Mouse (Mus musculus): ENCODE results near the gene Cabp2. TPM values are rescaled to one million over a fixed set of nuclear protein-coding genes. Genes with fewer than 3 reads are reported as not detected.

Gene Cabp2
- total and polyA plus RNA-seq, 2 experiments, result 0.27 to 0.37 TPM

- no peaks in the 10 kb centered on the region for H3K36me3 ChIP-seq (ENCODE audit: control insufficient read depth, insufficient read depth, low read length)
- no peaks in the 10 kb centered on the region for H3K79me2 ChIP-seq (ENCODE audit: control insufficient read depth, insufficient read depth, low read length)
- no peak overlapping the region for H3K27ac ChIP-seq (replicated peaks; ENCODE audit: insufficient read depth, low read depth, low read length)
- H3K4me3 ChIP-seq (ENCODE audit: insufficient read depth, low read depth, low read length), result no peak overlapping the region
- no peak overlapping the region for H3K9ac ChIP-seq (ENCODE audit: low read depth, low read length)
- no peak for DNase-seq (ENCODE audit: extremely low read depth, low read depth, low spot score)
- WGBS, result 67% methylated on average over 5 of the region's 5 CpGs
- peaks cover 4% of the 10 kb centered on the region; the same call in 1 of the 2 replicates for H3K4me1 ChIP-seq (ENCODE audit: control insufficient read depth, insufficient read depth, low read length)
- no peaks in the 10 kb centered on the region for H3K27me3 ChIP-seq (ENCODE audit: control insufficient read depth, insufficient read depth, low read length)
- no peak for TF ChIP-seq CTCF (IDR thresholded peaks at IDR 0.05; ENCODE audit: low read depth, low read length)
- TF ChIP-seq POLR2A (IDR thresholded peaks at IDR 0.05; ENCODE audit: extremely low read depth, insufficient read depth, low read length), result no peak
Observed at GRCm38 (mm10) chr19:4088146-4088545, 6.8 kb downstream of the Cabp2 start.

- Histone ChIP-seq H3K9ac (ENCODE audit: low read depth, low read length) (no peak overlapping the region), H3K27ac (replicated peaks; ENCODE audit: insufficient read depth, low read depth, low read length) (no peak overlapping the region), H3K36me3 (ENCODE audit: control insufficient read depth, insufficient read depth, low read length) (no peaks in the 10 kb centered on the region), H3K4me1 (ENCODE audit: control insufficient read depth, insufficient read depth, low read length) (peaks cover 4% of the 10 kb centered on the region; the same call in 1 of the 2 replicates), H3K27me3 (ENCODE audit: control insufficient read depth, insufficient read depth, low read length) (no peaks in the 10 kb centered on the region), H3K4me3 (ENCODE audit: insufficient read depth, low read depth, low read length) (no peak overlapping the region), H3K79me2 (ENCODE audit: control insufficient read depth, insufficient read depth, low read length) (no peaks in the 10 kb centered on the region)
- DNase-seq (ENCODE audit: extremely low read depth, low read depth, low spot score), result no peak
- TF ChIP-seq POLR2A (IDR thresholded peaks at IDR 0.05; ENCODE audit: extremely low read depth, insufficient read depth, low read length) (no peak), CTCF (IDR thresholded peaks at IDR 0.05; ENCODE audit: low read depth, low read length) (no peak)
- WGBS, result 83% methylated on average over 6 of the region's 6 CpGs
Observed at GRCm38 (mm10) chr19:4089128-4089527, 7.8 kb downstream of the Cabp2 start.

GRCm38 (mm10) chr19:4090446-4090845 lies 9.1 kb downstream of the Cabp2 start:
- no peaks in the 10 kb centered on the region for H3K79me2 ChIP-seq (ENCODE audit: control insufficient read depth, insufficient read depth, low read length)
- H3K9ac ChIP-seq (ENCODE audit: low read depth, low read length), result no peak overlapping the region
- no peaks in the 10 kb centered on the region for H3K4me1 ChIP-seq (ENCODE audit: control insufficient read depth, insufficient read depth, low read length)
- H3K27me3 ChIP-seq (ENCODE audit: control insufficient read depth, insufficient read depth, low read length), result no peaks in the 10 kb centered on the region
- H3K27ac ChIP-seq (replicated peaks; ENCODE audit: insufficient read depth, low read depth, low read length), result no peak overlapping the region
- 95% methylated on average over 3 of the region's 3 CpGs for WGBS
- no peak for DNase-seq (ENCODE audit: extremely low read depth, low read depth, low spot score)
- no peak overlapping the region for H3K4me3 ChIP-seq (ENCODE audit: insufficient read depth, low read depth, low read length)
- no peaks in the 10 kb centered on the region for H3K36me3 ChIP-seq (ENCODE audit: control insufficient read depth, insufficient read depth, low read length)
- TF ChIP-seq POLR2A (IDR thresholded peaks at IDR 0.05; ENCODE audit: extremely low read depth, insufficient read depth, low read length) (no peak), CTCF (IDR thresholded peaks at IDR 0.05; ENCODE audit: low read depth, low read length) (no peak)

GRCm38 (mm10) chr19:4091383-4091782 lies 10.0 kb downstream of the Cabp2 start:
- Histone ChIP-seq H3K36me3 (ENCODE audit: control insufficient read depth, insufficient read depth, low read length) (no peaks in the 10 kb centered on the region), H3K4me1 (ENCODE audit: control insufficient read depth, insufficient read depth, low read length) (peaks cover 3% of the 10 kb centered on the region; the same call in 1 of the 2 replicates), H3K9ac (ENCODE audit: low read depth, low read length) (no peak overlapping the region), H3K4me3 (ENCODE audit: insufficient read depth, low read depth, low read length) (no peak overlapping the region), H3K79me2 (ENCODE audit: control insufficient read depth, insufficient read depth, low read length) (no peaks in the 10 kb centered on the region), H3K27ac (replicated peaks; ENCODE audit: insufficient read depth, low read depth, low read length) (no peak overlapping the region), H3K27me3 (ENCODE audit: control insufficient read depth, insufficient read depth, low read length) (no peaks in the 10 kb centered on the region)
- TF ChIP-seq CTCF (IDR thresholded peaks at IDR 0.05; ENCODE audit: low read depth, low read length) (no peak), POLR2A (IDR thresholded peaks at IDR 0.05; ENCODE audit: extremely low read depth, insufficient read depth, low read length) (no peak)
- WGBS, result 58% methylated on average over 2 of the region's 2 CpGs
- DNase-seq (ENCODE audit: extremely low read depth, low read depth, low spot score), result no peak

GRCm38 (mm10) chr19:4092750-4093149 lies 11.4 kb downstream of the Cabp2 start:
- Histone ChIP-seq H3K4me3 (ENCODE audit: insufficient read depth, low read depth, low read length) (no peak overlapping the region), H3K4me1 (ENCODE audit: control insufficient read depth, insufficient read depth, low read length) (peaks cover 5% of the 10 kb centered on the region; the same call in 1 of the 2 replicates), H3K27ac (replicated peaks; ENCODE audit: insufficient read depth, low read depth, low read length) (no peak overlapping the region), H3K9ac (ENCODE audit: low read depth, low read length) (no peak overlapping the region), H3K79me2 (ENCODE audit: control insufficient read depth, insufficient read depth, low read length) (no peaks in the 10 kb centered on the region), H3K27me3 (ENCODE audit: control insufficient read depth, insufficient read depth, low read length) (no peaks in the 10 kb centered on the region), H3K36me3 (ENCODE audit: control insufficient read depth, insufficient read depth, low read length) (no peaks in the 10 kb centered on the region)
- no peak for DNase-seq (ENCODE audit: extremely low read depth, low read depth, low spot score)
- TF ChIP-seq POLR2A (IDR thresholded peaks at IDR 0.05; ENCODE audit: extremely low read depth, insufficient read depth, low read length) (no peak), CTCF (IDR thresholded peaks at IDR 0.05; ENCODE audit: low read depth, low read length) (no peak)
- 92% methylated on average over 3 of the region's 3 CpGs for WGBS

- 88% methylated on average over 7 of the region's 7 CpGs for WGBS
Observed at GRCm38 (mm10) chr19:4093772-4094171, 12.4 kb downstream of the Cabp2 start.

More at GRCm38 (mm10) chr19:4093772-4094171, 12.4 kb downstream of the Cabp2 start:
- H3K79me2 ChIP-seq (ENCODE audit: control insufficient read depth, insufficient read depth, low read length), result no peaks in the 10 kb centered on the region
- DNase-seq (ENCODE audit: extremely low read depth, low read depth, low spot score), result no peak
- TF ChIP-seq POLR2A (IDR thresholded peaks at IDR 0.05; ENCODE audit: extremely low read depth, insufficient read depth, low read length), result no peak
- no peak for TF ChIP-seq CTCF (IDR thresholded peaks at IDR 0.05; ENCODE audit: low read depth, low read length)
- no peaks in the 10 kb centered on the region for H3K36me3 ChIP-seq (ENCODE audit: control insufficient read depth, insufficient read depth, low read length)
- H3K4me1 ChIP-seq (ENCODE audit: control insufficient read depth, insufficient read depth, low read length), result peaks cover 15% of the 10 kb centered on the region; the same call in 1 of the 2 replicates
- no peak overlapping the region for H3K9ac ChIP-seq (ENCODE audit: low read depth, low read length)
- no peak overlapping the region for H3K4me3 ChIP-seq (ENCODE audit: insufficient read depth, low read depth, low read length)
- no peaks in the 10 kb centered on the region for H3K27me3 ChIP-seq (ENCODE audit: control insufficient read depth, insufficient read depth, low read length)
- no peak overlapping the region for H3K27ac ChIP-seq (replicated peaks; ENCODE audit: insufficient read depth, low read depth, low read length)

Data from liver, adult 2 months (tissue).